Mouse (Mus musculus) hindbrain, embryonic 12.5 days (tissue): Measurements from ENCODE around the gene Gm4894. TPM values are rescaled to one million over a fixed set of nuclear protein-coding genes. Genes with fewer than 3 reads are reported as not detected.

Source experiments
- ATAC-seq: fragments of 200-750 bp; cut with Nextera tagmentation; 2 replicates; pipeline ENCODE4 v1.8.0; 2017; ENCODE audit warnings: moderate TSS enrichment; ENCODE audit not compliant: low FRiP score
- H3K27ac ChIP-seq: fragments of 300-500 bp; sonication (generic); 2 replicates; pipeline ENCODE4 v1.5.1; 2016; ENCODE audit warnings: mild to moderate bottlenecking
- H3K27me3 ChIP-seq: fragments of 300-500 bp; sonication (generic); 2 replicates; pipeline ENCODE4 v1.6.1; 2016; ENCODE audit warnings: mild to moderate bottlenecking
- H3K36me3 ChIP-seq: fragments of 300-500 bp; sonication (generic); 2 replicates; pipeline ENCODE4 v1.6.1; 2016; ENCODE audit warnings: mild to moderate bottlenecking
- H3K4me1 ChIP-seq: fragments of 300-500 bp; sonication (generic); 2 replicates; pipeline ENCODE4 v1.6.1; 2016
- H3K4me2 ChIP-seq: fragments of 300-500 bp; sonication (generic); replicated peaks from 2 replicates; pipeline ENCODE4 v1.6.1; 2016; ENCODE audit warnings: mild to moderate bottlenecking
- H3K4me3 ChIP-seq: fragments of 300-500 bp; sonication (generic); 2 replicates; pipeline ENCODE4 v1.5.1; 2016; ENCODE audit warnings: mild to moderate bottlenecking
- H3K9ac ChIP-seq: fragments of 300-500 bp; sonication (generic); 2 replicates; pipeline ENCODE4 v1.6.1; 2016; ENCODE audit warnings: mild to moderate bottlenecking, moderate library complexity
- H3K9me3 ChIP-seq: fragments of 300-500 bp; sonication (generic); replicated peaks from 2 replicates; pipeline ENCODE4 v1.6.1; 2016; ENCODE audit warnings: mild to moderate bottlenecking
- WGBS: fragments of 180-500 bp; shearing (Covaris S2); methylation state at CpG from one replicate; pipeline ENCODE4 v1.1.7; 2016; 5-methylcytosine and 5-hydroxymethylcytosine counted together
- polyA plus RNA-seq: library from polyadenylated mRNA; unstranded; fragments of >200 nt; fragmentation: Nextera tagmentation; extraction: Ambion mirVana; gene quantifications from 2 replicates; pipeline ENCODE4 v1.2.1, GENCODE M21; 2016

The Gm4894 gene
- polyA plus RNA-seq, 1 experiment from 2014 or later = not detected

- H3K4me2 ChIP-seq = no peak overlapping the region
- peaks cover 7% of the 10 kb centered on the region; the same call in 1 of the 2 replicates for H3K4me1 ChIP-seq
- no peaks in the 10 kb centered on the region for H3K9me3 ChIP-seq
- no peak overlapping the region for H3K9ac ChIP-seq
- H3K27ac ChIP-seq = no peak overlapping the region
- peaks cover 5% of the 10 kb centered on the region; the same call in 1 of the 2 replicates for H3K27me3 ChIP-seq
- no peaks in the 10 kb centered on the region for H3K36me3 ChIP-seq
- H3K4me3 ChIP-seq = no peak overlapping the region
- ATAC-seq = no peak
- WGBS = 79% methylated on average over 11 of the region's 11 CpGs
Measured at GRCm38 (mm10) chr9:49276542-49277334, 26.4 kb downstream of the Gm4894 start.

- H3K27ac ChIP-seq = no peak overlapping the region
- 59% methylated on average over 1 of the region's 1 CpGs for WGBS
- no peak overlapping the region for H3K4me2 ChIP-seq
- H3K9me3 ChIP-seq = no peaks in the 10 kb centered on the region
- no peak overlapping the region for H3K9ac ChIP-seq
- no peak overlapping the region for H3K4me3 ChIP-seq
- H3K36me3 ChIP-seq = no peaks in the 10 kb centered on the region
- no peaks in the 10 kb centered on the region for H3K27me3 ChIP-seq
- ATAC-seq = no peak
- no peaks in the 10 kb centered on the region for H3K4me1 ChIP-seq
Measured at GRCm38 (mm10) chr9:49295101-49295500, 44.8 kb downstream of the Gm4894 start.

GRCm38 (mm10) chr9:49307576-49307975 lies 57.2 kb downstream of the Gm4894 start:
- Histone ChIP-seq H3K9ac (no peak overlapping the region), H3K27me3 (no peaks in the 10 kb centered on the region), H3K27ac (no peak overlapping the region), H3K4me1 (no peaks in the 10 kb centered on the region), H3K4me2 (no peak overlapping the region), H3K9me3 (no peaks in the 10 kb centered on the region), H3K4me3 (no peak overlapping the region), H3K36me3 (no peaks in the 10 kb centered on the region)
- WGBS = 80% methylated on average over 3 of the region's 3 CpGs
- no peak for ATAC-seq

- Histone ChIP-seq H3K4me2 (no peak overlapping the region), H3K9me3 (no peaks in the 10 kb centered on the region), H3K27ac (no peak overlapping the region), H3K9ac (no peak overlapping the region), H3K4me1 (no peaks in the 10 kb centered on the region), H3K27me3 (no peaks in the 10 kb centered on the region), H3K36me3 (no peaks in the 10 kb centered on the region), H3K4me3 (no peak overlapping the region)
- ATAC-seq = no peak
- 80% methylated on average over 4 of the region's 4 CpGs for WGBS
Measured at GRCm38 (mm10) chr9:49310821-49311220, 60.5 kb downstream of the Gm4894 start.

GRCm38 (mm10) chr9:49318638-49319037 lies 68.3 kb downstream of the Gm4894 start:
- Histone ChIP-seq H3K27me3 (no peaks in the 10 kb centered on the region), H3K4me2 (no peak overlapping the region), H3K9ac (no peak overlapping the region), H3K4me1 (no peaks in the 10 kb centered on the region), H3K27ac (no peak overlapping the region), H3K4me3 (no peak overlapping the region), H3K9me3 (no peaks in the 10 kb centered on the region), H3K36me3 (no peaks in the 10 kb centered on the region)
- no peak for ATAC-seq

Other genes with a start within 250 kb of the Gm4894 start
- gene Zw10, start 194.9 kb upstream of the Gm4894 start, polyA plus RNA-seq = 40.4 and 43.1 TPM in 2 replicates
- gene Tmprss5, start 169.3 kb upstream of the Gm4894 start, polyA plus RNA-seq = 1.5 and 2.9 TPM in 2 replicates
- 1.3 and 1.4 TPM in 2 replicates for gene Drd2, start 90.1 kb downstream of the Gm4894 start, polyA plus RNA-seq
- not detected in 2 replicates for gene Ankk1, start 176.5 kb downstream of the Gm4894 start, polyA plus RNA-seq
- 2.4 and 3.5 TPM in 2 replicates for gene Ttc12, start 235.7 kb downstream of the Gm4894 start, polyA plus RNA-seq